Mouse (Mus musculus) retina, adult 2 months (tissue): Measurements from ENCODE around the gene Jmjd7.

Experiments
- DNase-seq: peaks from one replicate; pipeline ENCODE4 v3.0.0-alpha.2; 2012; ENCODE audit warnings: low read depth, low spot score

The Jmjd7 gene

DNA sequence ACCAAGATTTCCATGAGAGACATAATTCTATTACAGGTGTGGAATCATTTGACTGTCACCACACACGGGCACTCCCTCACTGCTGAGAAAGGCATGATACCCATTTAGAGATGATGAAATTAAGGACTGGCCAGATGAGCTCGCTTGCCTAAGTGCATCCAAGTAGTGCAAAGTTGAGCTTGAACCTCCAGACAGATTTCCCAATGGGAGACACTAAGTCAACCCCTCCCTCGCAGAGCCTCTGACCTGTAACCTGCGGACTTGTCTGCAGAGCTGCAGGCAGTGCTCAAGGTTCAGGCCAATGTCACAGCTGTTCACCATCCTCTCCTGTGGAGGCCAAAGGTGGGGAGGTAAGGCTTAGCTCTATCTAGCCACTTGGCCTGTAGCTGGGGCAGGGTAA is 31.5 kb downstream of the Jmjd7 start:
- DNase-seq = no peak

GRCm38 (mm10) chr2:120059466-120059865 is 32.2 kb downstream of the Jmjd7 start:
- no peak for DNase-seq

DNA sequence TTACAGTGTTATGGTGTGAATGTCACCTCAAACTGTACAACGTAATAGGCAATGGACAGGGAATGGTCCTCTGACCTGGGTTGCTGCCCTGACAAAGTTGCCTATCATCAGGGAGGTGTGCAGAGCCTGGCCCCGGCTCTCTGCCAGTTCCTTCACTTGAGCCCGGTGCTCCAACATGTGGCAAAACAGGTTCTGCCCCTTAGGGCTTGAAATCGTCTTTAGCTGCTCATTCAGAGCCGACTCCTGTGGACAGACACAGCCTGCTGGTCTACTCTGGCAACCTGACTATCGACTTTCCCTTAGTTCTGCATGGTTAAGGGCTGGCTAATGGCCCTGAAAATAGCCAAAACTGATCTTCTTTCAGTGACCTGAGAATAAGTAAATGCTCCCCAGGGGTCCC is 32.9 kb downstream of the Jmjd7 start:
- no peak for DNase-seq

DNA sequence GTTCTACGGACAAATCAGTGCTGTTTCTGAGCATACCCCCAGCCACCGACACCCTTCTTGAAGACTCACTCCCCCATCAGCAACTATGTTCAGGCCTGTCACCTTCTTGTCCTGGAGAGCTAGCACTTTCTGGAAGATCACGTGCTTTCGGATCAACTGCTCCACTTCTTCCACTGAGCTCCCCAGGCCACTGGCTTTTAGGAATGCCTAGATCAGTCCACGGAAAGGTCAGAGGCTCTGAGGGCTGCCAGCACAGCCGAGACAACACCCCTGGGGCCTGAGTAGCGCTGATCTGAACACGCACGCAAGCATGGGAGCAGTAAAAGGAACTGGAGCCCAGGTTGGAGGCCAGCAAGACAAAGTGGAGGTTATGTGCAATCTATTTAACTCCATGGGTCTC is 33.4 kb downstream of the Jmjd7 start:
- no peak for DNase-seq

- DNase-seq = no peak
Observed at GRCm38 (mm10) chr2:120062248-120062647, 35.0 kb downstream of the Jmjd7 start.

DNA sequence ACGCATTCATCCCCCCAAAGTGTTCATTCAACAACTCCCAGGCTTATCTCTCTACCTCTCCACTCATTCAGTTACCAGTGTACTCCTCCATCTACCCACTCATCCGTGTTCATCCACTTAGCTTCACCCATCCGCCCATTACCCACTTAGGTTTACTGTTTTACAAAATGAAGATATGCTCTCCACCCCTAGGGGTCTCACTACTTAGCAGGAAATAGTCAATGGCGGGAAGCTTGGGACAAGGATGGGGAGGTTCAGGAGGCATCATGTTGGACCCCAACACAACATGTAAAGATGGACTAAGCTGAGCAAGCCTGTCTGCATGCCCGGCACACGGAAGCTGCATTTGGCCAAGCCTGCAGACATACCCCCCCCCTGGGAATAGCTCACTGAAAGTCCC is 37.4 kb downstream of the Jmjd7 start:
- no peak for DNase-seq

- no peak for DNase-seq
Observed at GRCm38 (mm10) chr2:120065243-120065642, 38.0 kb downstream of the Jmjd7 start.

GRCm38 (mm10) chr2:120066224-120066623 is 38.9 kb downstream of the Jmjd7 start:
- DNase-seq = no peak

GRCm38 (mm10) chr2:120068555-120069465 is 41.5 kb downstream of the Jmjd7 start:
- no peak for DNase-seq

- DNase-seq = no peak
Observed at GRCm38 (mm10) chr2:120069466-120069990, 42.2 kb downstream of the Jmjd7 start.

- no peak for DNase-seq
Observed at GRCm38 (mm10) chr2:120074096-120074495, 46.8 kb downstream of the Jmjd7 start.

- DNase-seq = no peak
Observed at GRCm38 (mm10) chr2:120076076-120076705, 48.9 kb downstream of the Jmjd7 start.
